Mouse (Mus musculus) kidney, embryonic 14.5 days (tissue): ENCODE data around the gene Vangl2. TPM values are rescaled to one million over a fixed set of nuclear protein-coding genes. Genes with fewer than 3 reads are reported as not detected.

Experiments used
- ATAC-seq: fragments of 200-750 bp; cut with Nextera tagmentation; 2 replicates; pipeline ENCODE4 v1.8.0; 2017; ENCODE audit warnings: moderate number of reproducible peaks, mild to moderate bottlenecking, moderate TSS enrichment, moderate library complexity; ENCODE audit not compliant: low FRiP score, low TSS enrichment
- H3K27ac ChIP-seq: fragments of 300-500 bp; sonication (generic); 2 replicates; pipeline ENCODE4 v1.5.1; 2014; ENCODE audit warnings: low read depth, mild to moderate bottlenecking, low read length, moderate library complexity, mixed read lengths
- H3K27me3 ChIP-seq: fragments of 300-500 bp; sonication (generic); 2 replicates; pipeline ENCODE4 v1.6.1; 2014; ENCODE audit warnings: mild to moderate bottlenecking, low read length; ENCODE audit not compliant: control insufficient read depth, insufficient read depth
- H3K36me3 ChIP-seq: fragments of 300-500 bp; sonication (generic); 2 replicates; pipeline ENCODE4 v1.6.1; 2014; ENCODE audit warnings: low read length, mixed read lengths; ENCODE audit not compliant: control insufficient read depth, insufficient read depth
- H3K4me1 ChIP-seq: fragments of 300-500 bp; sonication (generic); 2 replicates; pipeline ENCODE4 v1.6.1; 2014; ENCODE audit warnings: low read length, mixed read lengths; ENCODE audit not compliant: control insufficient read depth, insufficient read depth
- H3K4me2 ChIP-seq: fragments of 300-500 bp; sonication (generic); replicated peaks from 2 replicates; pipeline ENCODE4 v1.6.1; 2014; ENCODE audit warnings: low read depth, mild to moderate bottlenecking, low read length
- H3K4me3 ChIP-seq: fragments of 300-500 bp; sonication (generic); 2 replicates; pipeline ENCODE4 v1.5.1; 2014; ENCODE audit warnings: mild to moderate bottlenecking, low read length
- H3K9ac ChIP-seq: fragments of 300-500 bp; sonication (generic); 2 replicates; pipeline ENCODE4 v1.6.1; 2014; ENCODE audit warnings: low read depth, mild to moderate bottlenecking, low read length, moderate library complexity
- H3K9me3 ChIP-seq: fragments of 300-500 bp; sonication (generic); 2 replicates; pipeline ENCODE4 v1.6.1; 2016; ENCODE audit warnings: low read length; ENCODE audit not compliant: control insufficient read depth
- WGBS: fragments of 180-500 bp; shearing (Covaris S2); extraction: QIAGEN DNeasy Blood & Tissue Kit; methylation state at CpG from one replicate; pipeline ENCODE4 v1.1.7; 2014; 5-methylcytosine and 5-hydroxymethylcytosine counted together
- polyA plus RNA-seq: library from polyadenylated mRNA; unstranded; fragments of >200 nt; fragmentation: Nextera tagmentation; extraction: Ambion mirVana; gene quantifications from 2 replicates; pipeline ENCODE4 v1.2.1, GENCODE M21; 2014

Gene Vangl2
- polyA plus RNA-seq, 1 experiment from 2014 or later: 19.0 TPM

DNA sequence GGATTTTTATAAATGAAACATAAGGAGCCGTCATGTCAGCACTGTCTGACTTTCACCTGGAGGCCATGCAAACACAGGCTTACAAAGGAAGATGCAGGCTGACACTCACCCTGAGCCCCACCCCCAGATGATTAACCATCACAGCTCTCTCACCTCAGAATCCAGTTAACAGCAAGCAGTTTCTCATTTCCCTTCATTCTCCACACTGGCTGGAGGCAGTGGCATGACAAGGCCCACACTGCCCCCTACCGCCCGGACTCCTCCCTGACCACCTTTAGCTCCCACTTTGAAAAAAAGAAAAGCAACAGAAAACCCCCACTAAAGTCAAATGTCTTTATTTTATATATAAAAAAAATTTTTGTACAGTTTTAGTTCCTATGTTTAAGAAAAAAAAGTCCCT is 27.6 kb downstream of the Vangl2 start:
- Histone ChIP-seq H3K36me3 (peaks cover 26% of the 10 kb centered on the region), H3K4me3 (no peak overlapping the region), H3K4me1 (no peaks in the 10 kb centered on the region), H3K27ac (no peak overlapping the region), H3K4me2 (no peak overlapping the region), H3K9me3 (no peaks in the 10 kb centered on the region), H3K27me3 (no peaks in the 10 kb centered on the region), H3K9ac (no peak overlapping the region)
- 66% methylated on average over 3 of the region's 3 CpGs for WGBS
- peak; percentile 53; the same call in 1 of the 2 replicates for ATAC-seq

DNA sequence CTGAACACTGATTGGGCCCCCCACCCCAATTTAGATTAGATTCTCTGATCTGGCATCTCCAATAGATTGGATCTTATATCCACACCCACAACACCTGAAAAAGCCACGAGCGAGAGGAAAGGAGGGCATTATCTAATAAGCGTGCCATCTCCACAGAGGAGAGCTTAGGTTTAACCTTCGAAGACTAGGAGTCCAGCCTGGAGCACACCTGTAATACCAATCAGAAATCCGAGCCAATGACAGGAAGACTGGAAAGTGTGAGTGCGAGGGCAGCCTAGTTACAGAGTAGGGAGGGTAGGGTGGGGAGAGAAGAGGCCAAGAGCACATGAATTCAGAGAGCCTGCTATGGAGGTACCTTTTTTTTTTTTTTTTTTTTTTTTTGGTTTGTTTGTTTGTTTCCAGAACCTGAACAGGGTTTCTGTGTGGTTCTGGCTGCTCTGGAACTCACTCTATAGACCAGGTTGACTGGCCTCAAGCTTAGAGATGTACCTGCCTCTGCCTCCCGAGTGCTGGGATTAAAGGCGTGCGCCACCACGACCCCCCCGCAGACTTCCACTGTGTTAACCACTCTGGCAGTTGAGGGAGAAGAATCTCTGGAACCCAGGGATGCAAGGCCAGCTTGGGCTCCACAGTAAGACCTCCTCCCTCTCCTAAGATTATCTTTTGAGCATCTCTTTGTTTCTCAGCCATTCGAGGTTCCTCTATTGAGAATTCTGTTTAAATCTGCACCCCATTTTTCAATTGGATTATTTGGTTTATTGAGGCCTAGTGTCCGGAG is 29.2 kb downstream of the Vangl2 start:
- no peak overlapping the region for H3K9ac ChIP-seq
- no peak for ATAC-seq
- no peaks in the 10 kb centered on the region for H3K4me1 ChIP-seq
- no peaks in the 10 kb centered on the region for H3K9me3 ChIP-seq
- H3K4me2 ChIP-seq: no peak overlapping the region
- no peaks in the 10 kb centered on the region for H3K27me3 ChIP-seq
- peaks cover 13% of the 10 kb centered on the region for H3K36me3 ChIP-seq
- H3K4me3 ChIP-seq: no peak overlapping the region
- 88% methylated on average over 13 of the region's 13 CpGs for WGBS
- no peak overlapping the region for H3K27ac ChIP-seq

DNA sequence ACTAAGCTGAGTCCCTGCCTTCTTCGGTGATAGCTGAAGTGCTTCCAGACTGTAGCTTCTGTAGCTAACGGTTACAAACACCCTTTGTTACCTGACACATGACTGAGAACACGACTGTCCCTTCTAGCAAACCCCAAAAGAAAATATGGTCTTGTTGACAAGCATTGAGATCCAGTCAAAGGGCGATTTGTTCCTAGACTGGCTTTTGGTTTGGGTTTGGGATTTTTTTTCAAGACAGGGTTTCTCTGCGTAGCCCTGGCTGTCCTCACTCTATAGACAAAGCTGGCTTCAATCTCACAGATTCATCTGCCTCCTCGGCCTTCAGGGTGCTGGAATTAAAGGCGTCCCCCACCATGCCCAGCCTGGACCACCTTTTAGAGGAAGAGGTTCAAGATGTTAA is 31.5 kb downstream of the Vangl2 start:
- Histone ChIP-seq H3K4me3 (no peak overlapping the region), H3K9ac (no peak overlapping the region), H3K9me3 (no peaks in the 10 kb centered on the region), H3K27me3 (no peaks in the 10 kb centered on the region), H3K36me3 (no peaks in the 10 kb centered on the region), H3K4me2 (no peak overlapping the region), H3K4me1 (no peaks in the 10 kb centered on the region), H3K27ac (no peak overlapping the region)
- WGBS: 77% methylated on average over 7 of the region's 7 CpGs
- no peak for ATAC-seq

DNA sequence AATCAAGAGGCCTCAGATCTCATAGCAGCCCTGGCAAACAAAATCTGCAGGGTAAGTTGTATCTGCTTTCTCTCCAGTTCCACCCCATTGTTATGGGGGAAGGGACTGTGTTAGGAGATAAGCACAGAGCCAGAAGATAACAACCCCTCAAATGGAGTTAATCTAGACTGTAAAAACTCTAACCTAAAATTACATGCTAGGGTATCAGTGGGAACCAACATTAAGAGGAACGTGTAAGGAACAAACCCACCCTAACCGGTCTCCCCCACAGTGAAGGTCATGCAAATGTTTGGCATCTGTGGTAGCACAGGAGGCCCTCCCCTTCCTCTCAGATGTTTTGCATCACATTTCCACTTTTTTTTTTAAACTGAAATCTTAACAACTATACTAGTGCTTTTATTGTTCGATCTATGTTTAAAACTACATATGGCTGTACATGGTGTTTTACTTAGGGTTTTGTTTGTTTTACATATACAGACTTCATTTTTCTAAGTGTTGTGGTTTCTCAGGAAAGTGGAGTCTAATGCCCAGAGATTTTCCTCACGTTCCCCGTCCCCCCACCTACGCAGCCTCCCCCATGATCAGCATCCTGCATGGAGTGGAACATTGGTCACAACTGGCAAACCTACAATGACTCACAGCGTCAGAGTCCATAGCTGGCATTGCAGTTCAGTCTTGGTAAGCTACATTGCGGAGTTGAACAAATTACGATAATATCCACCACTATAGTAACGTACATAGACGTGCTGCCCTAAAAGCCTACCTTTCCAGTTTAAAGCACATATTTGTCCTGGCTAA is 33.1 kb downstream of the Vangl2 start:
- Histone ChIP-seq H3K9me3 (no peaks in the 10 kb centered on the region), H3K36me3 (no peaks in the 10 kb centered on the region), H3K27ac (no peak overlapping the region), H3K4me1 (no peaks in the 10 kb centered on the region), H3K27me3 (no peaks in the 10 kb centered on the region), H3K4me3 (no peak overlapping the region), H3K9ac (no peak overlapping the region), H3K4me2 (no peak overlapping the region)
- ATAC-seq: no peak
- WGBS: 82% methylated on average over 11 of the region's 11 CpGs

DNA sequence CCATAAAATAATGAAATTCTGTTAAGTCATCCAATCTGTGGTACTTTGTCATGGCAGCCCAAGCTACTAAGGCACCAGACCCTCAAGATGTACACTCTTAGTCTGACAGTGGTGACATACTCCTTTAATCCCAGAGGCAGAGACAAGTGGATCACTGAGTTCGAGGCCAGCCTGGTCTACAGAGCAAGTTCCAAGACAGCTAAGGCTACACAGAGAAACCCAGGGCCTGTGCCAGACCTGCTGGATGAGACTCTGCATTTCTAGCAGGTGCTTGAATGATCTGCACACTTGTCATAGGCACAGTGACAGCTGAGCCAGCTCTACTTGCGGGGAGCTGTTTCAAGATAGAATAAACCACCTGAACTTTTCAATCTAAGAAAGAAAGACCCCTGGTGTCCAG is 33.7 kb downstream of the Vangl2 start:
- Histone ChIP-seq H3K4me1 (no peaks in the 10 kb centered on the region), H3K9me3 (no peaks in the 10 kb centered on the region), H3K4me2 (no peak overlapping the region), H3K4me3 (no peak overlapping the region), H3K27me3 (no peaks in the 10 kb centered on the region), H3K27ac (no peak overlapping the region), H3K9ac (no peak overlapping the region), H3K36me3 (no peaks in the 10 kb centered on the region)
- 90% methylated on average over 2 of the region's 2 CpGs for WGBS
- ATAC-seq: no peak

DNA sequence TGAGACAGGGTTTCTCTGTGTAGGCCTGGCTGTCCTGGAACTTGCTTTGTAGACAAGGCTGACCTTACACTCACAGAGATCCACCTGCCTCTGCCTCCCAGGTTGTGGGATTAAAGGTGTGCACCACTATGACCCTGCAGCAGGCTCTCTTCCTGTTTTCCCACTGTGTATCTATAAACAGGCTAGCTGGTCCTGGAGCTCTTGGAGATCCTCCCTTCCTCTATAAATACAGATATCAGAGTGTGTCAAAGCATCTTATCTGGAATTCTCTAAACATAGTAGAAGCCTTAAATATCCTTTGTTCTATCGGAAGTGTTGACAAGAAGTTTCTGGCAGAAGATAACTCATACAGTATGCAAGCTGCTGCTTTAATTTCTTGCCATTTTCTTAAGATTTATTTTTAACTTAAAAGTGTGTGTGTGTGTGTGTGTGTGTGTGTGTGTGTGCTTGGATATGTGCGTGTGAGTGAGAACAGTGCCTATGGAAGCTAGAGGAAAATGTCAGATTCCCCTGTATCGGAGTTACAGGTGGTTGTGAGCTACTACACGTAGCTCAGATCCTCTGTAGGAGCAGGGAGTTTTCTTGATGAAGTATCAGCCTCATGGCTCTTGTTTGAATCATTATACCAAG is 35.2 kb downstream of the Vangl2 start:
- no peaks in the 10 kb centered on the region; the same call in 1 of the 2 replicates for H3K9me3 ChIP-seq
- no peaks in the 10 kb centered on the region for H3K4me1 ChIP-seq
- 77% methylated on average over 4 of the region's 4 CpGs for WGBS
- no peaks in the 10 kb centered on the region for H3K27me3 ChIP-seq
- H3K9ac ChIP-seq: no peak overlapping the region
- no peak for ATAC-seq
- no peaks in the 10 kb centered on the region for H3K36me3 ChIP-seq
- H3K4me2 ChIP-seq: no peak overlapping the region
- H3K27ac ChIP-seq: no peak overlapping the region
- H3K4me3 ChIP-seq: no peak overlapping the region

DNA sequence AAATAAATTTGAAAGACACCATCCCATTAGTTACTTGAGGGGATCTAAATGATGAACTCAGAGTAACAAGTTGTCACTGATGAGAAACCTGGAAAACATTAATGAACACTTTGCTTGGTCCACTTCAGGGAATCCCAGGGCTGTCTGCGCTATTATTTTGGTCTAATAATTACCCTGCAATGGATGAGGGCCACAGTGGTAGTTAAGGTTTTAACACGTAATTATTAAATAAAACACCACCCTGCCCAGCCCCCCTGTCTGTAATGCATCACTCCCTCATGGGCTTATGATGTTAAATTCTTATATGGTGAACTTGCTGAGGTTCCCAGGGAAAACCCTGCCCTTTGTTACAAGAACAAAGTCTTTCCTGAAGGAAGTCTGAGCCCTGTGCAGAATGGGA is 36.4 kb downstream of the Vangl2 start:
- Histone ChIP-seq H3K4me1 (no peaks in the 10 kb centered on the region), H3K9me3 (no peaks in the 10 kb centered on the region; the same call in 1 of the 2 replicates), H3K27me3 (no peaks in the 10 kb centered on the region), H3K4me3 (no peak overlapping the region), H3K4me2 (no peak overlapping the region), H3K27ac (no peak overlapping the region), H3K9ac (no peak overlapping the region), H3K36me3 (no peaks in the 10 kb centered on the region)
- ATAC-seq: no peak
- 92% methylated on average over 2 of the region's 2 CpGs for WGBS

DNA sequence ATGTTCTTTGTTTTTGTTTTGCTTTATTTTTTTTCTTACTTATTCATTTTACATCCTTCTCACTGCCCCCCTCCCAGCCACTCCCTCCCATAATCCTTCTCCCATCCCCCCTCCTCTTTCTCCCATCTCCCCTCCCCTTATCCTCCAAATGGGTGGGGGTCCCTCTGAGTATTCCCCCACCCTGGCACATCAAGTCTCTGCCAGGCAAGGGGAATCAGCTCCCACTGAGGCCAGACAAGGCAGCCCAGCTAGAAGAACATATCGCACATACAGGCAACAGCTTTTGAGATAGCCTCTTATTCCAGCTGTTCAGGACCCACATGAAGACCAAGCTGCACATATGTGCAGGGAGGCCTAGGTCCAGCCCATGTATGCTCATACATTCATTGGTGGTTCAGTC is 44.1 kb downstream of the Vangl2 start:
- Histone ChIP-seq H3K4me3 (no peak overlapping the region), H3K4me2 (no peak overlapping the region), H3K27ac (no peak overlapping the region), H3K27me3 (no peaks in the 10 kb centered on the region), H3K9me3 (no peaks in the 10 kb centered on the region; the same call in 1 of the 2 replicates), H3K9ac (no peak overlapping the region), H3K4me1 (no peaks in the 10 kb centered on the region), H3K36me3 (no peaks in the 10 kb centered on the region)
- 100% methylated on average over 1 of the region's 1 CpGs for WGBS
- ATAC-seq: no peak
